Mouse (Mus musculus): ENCODE data around the gene Gm28043. TPM values are rescaled to one million over a fixed set of nuclear protein-coding genes. Genes with fewer than 3 reads are reported as not detected.
A peak's percentile ranks its signal among the peaks of the same experiment; 100 is the strongest.
"Not testable (repeated sequence)": the region's sequence is repeated elsewhere in the genome, so short reads cannot be mapped to it uniquely, and the experiment has no call there.

Gene Gm28043
- total RNA-seq, 1 experiment = 10.2 TPM

- Histone ChIP-seq H3K36me3 (ENCODE audit: control insufficient read depth, insufficient read depth, low read length, poor library complexity, severe bottlenecking) (peaks cover 9% of the 10 kb centered on the region; the same call in 1 of the 2 replicates), H3K4me1 (ENCODE audit: control insufficient read depth in 2 of 2, insufficient read depth in 2 of 2, low read length in 2 of 2, poor library complexity in 1 of 2) (peaks cover 2 to 20% of the 10 kb centered on the region in 2 experiments; a peak in 1 of 4 replicates)
- peak; percentile 57 for DNase-seq (ENCODE audit: low read depth, low spot score)
These were observed 11.4 kb upstream of the Gm28043 start for GRCm38 (mm10) chr17:29603283-29603682.

GRCm38 (mm10) chr17:29613453-29613852 lies 1.2 kb upstream of the Gm28043 start:
- DNase-seq (ENCODE audit: low read depth, low spot score); H3K27ac ChIP-seq (ENCODE audit: insufficient read depth, low read depth, low read length, poor library complexity, severe bottlenecking); H3K9me3 ChIP-seq (ENCODE audit: control insufficient read depth, insufficient read depth, low read depth, low read length); H3K9ac ChIP-seq (ENCODE audit: insufficient read depth, low read depth, low read length, poor library complexity, severe bottlenecking); H3K4me3 ChIP-seq (ENCODE audit: insufficient read depth in 1 of 2, low read depth in 1 of 2, low read length in 2 of 2, poor library complexity in 1 of 2, severe bottlenecking in 1 of 2); in situ Hi-C loops (cut with MboI; ENCODE audit: low sequenced_read_pairs in 2 of 2, unreplicated experiment in 2 of 2); H3K36me3 ChIP-seq (ENCODE audit: control insufficient read depth, insufficient read depth, low read length, poor library complexity, severe bottlenecking): not testable (repeated sequence)
- peaks cover 3 to 17% of the 10 kb centered on the region in 2 experiments; a peak in 3 of 4 replicates for H3K4me1 ChIP-seq (ENCODE audit: control insufficient read depth in 2 of 2, insufficient read depth in 2 of 2, low read length in 2 of 2, poor library complexity in 1 of 2)

More at GRCm38 (mm10) chr17:29603283-29603682, 11.4 kb upstream of the Gm28043 start:
- peak; percentile 47; the same call in 1 of the 2 replicates for TF ChIP-seq ZC3H11A (IDR thresholded peaks at IDR 0.05; ENCODE audit: borderline replicate concordance, low read depth, low read length)
- TF ChIP-seq CHD2 (IDR thresholded peaks at IDR 0.05; ENCODE audit: low read depth, low read length) = no peak
- in situ Hi-C loops (cut with MboI; ENCODE audit: low sequenced_read_pairs in 2 of 2, unreplicated experiment in 2 of 2) = no loop called here
- H3K4me3 ChIP-seq (ENCODE audit: insufficient read depth in 1 of 2, low read depth in 1 of 2, low read length in 2 of 2, poor library complexity in 1 of 2, severe bottlenecking in 1 of 2) = no peak overlapping the region
- no peak overlapping the region for H3K27ac ChIP-seq (ENCODE audit: insufficient read depth, low read depth, low read length, poor library complexity, severe bottlenecking)
- H3K9me3 ChIP-seq (ENCODE audit: control insufficient read depth, insufficient read depth, low read depth, low read length) = no peaks in the 10 kb centered on the region
- no peak overlapping the region for H3K9ac ChIP-seq (ENCODE audit: insufficient read depth, low read depth, low read length, poor library complexity, severe bottlenecking)

GRCm38 (mm10) chr17:29615024-29615551 lies 412 bp downstream of the Gm28043 start:
- Histone ChIP-seq H3K36me3 (ENCODE audit: control insufficient read depth, insufficient read depth, low read length, poor library complexity, severe bottlenecking) (no peaks in the 10 kb centered on the region; the same call in 1 of the 2 replicates), H3K9me3 (ENCODE audit: control insufficient read depth, insufficient read depth, low read depth, low read length) (no peaks in the 10 kb centered on the region), H3K9ac (ENCODE audit: insufficient read depth, low read depth, low read length, poor library complexity, severe bottlenecking) (peak overlapping the region; percentile 95), H3K27ac (ENCODE audit: insufficient read depth, low read depth, low read length, poor library complexity, severe bottlenecking) (peak overlapping the region; percentile 57), H3K4me1 (ENCODE audit: control insufficient read depth in 2 of 2, insufficient read depth in 2 of 2, low read length in 2 of 2, poor library complexity in 1 of 2) (peaks cover 3 to 17% of the 10 kb centered on the region in 2 experiments; a peak in 3 of 4 replicates), H3K4me3 (ENCODE audit: insufficient read depth in 1 of 2, low read depth in 1 of 2, low read length in 2 of 2, poor library complexity in 1 of 2, severe bottlenecking in 1 of 2) (peak overlapping the region; percentile 78 to 88)
- no peak for DNase-seq (ENCODE audit: low read depth, low spot score)
- in situ Hi-C loops (cut with MboI; ENCODE audit: low sequenced_read_pairs in 2 of 2, unreplicated experiment in 2 of 2) = no loop called here
- TF ChIP-seq CHD2 (IDR thresholded peaks at IDR 0.05; ENCODE audit: low read depth, low read length) (no peak), HCFC1 (IDR thresholded peaks at IDR 0.05; ENCODE audit: borderline replicate concordance, insufficient read depth, low read length) (no peak), ZNF384 (IDR thresholded peaks at IDR 0.05; ENCODE audit: low read depth, low read length) (no peak), MAFK (IDR thresholded peaks at IDR 0.05; ENCODE audit: insufficient read depth, low read depth, low read length) (no peak), ZC3H11A (IDR thresholded peaks at IDR 0.05; ENCODE audit: borderline replicate concordance, low read depth, low read length) (no peak)

GRCm38 (mm10) chr17:29615616-29616015 lies 940 bp downstream of the Gm28043 start:
- no peaks in the 10 kb centered on the region; the same call in 1 of the 2 replicates for H3K36me3 ChIP-seq (ENCODE audit: control insufficient read depth, insufficient read depth, low read length, poor library complexity, severe bottlenecking)
- H3K4me3 ChIP-seq (ENCODE audit: insufficient read depth in 1 of 2, low read depth in 1 of 2, low read length in 2 of 2, poor library complexity in 1 of 2, severe bottlenecking in 1 of 2) = peak overlapping the region; percentile 78 to 88
- H3K9ac ChIP-seq (ENCODE audit: insufficient read depth, low read depth, low read length, poor library complexity, severe bottlenecking) = peak overlapping the region; percentile 95
- in situ Hi-C loops (cut with MboI; ENCODE audit: low sequenced_read_pairs in 2 of 2, unreplicated experiment in 2 of 2) = no loop called here
- no peak for DNase-seq (ENCODE audit: low read depth, low spot score)
- H3K4me1 ChIP-seq (ENCODE audit: control insufficient read depth in 2 of 2, insufficient read depth in 2 of 2, low read length in 2 of 2, poor library complexity in 1 of 2) = peaks cover 3 to 17% of the 10 kb centered on the region in 2 experiments; a peak in 3 of 4 replicates
- TF ChIP-seq ZNF384 (IDR thresholded peaks at IDR 0.05; ENCODE audit: low read depth, low read length) (no peak), CHD2 (IDR thresholded peaks at IDR 0.05; ENCODE audit: low read depth, low read length) (no peak), HCFC1 (IDR thresholded peaks at IDR 0.05; ENCODE audit: borderline replicate concordance, insufficient read depth, low read length) (no peak), MAFK (IDR thresholded peaks at IDR 0.05; ENCODE audit: insufficient read depth, low read depth, low read length) (no peak), ZC3H11A (IDR thresholded peaks at IDR 0.05; ENCODE audit: borderline replicate concordance, low read depth, low read length) (no peak)
- no peaks in the 10 kb centered on the region for H3K9me3 ChIP-seq (ENCODE audit: control insufficient read depth, insufficient read depth, low read depth, low read length)
- no peak overlapping the region for H3K27ac ChIP-seq (ENCODE audit: insufficient read depth, low read depth, low read length, poor library complexity, severe bottlenecking)

GRCm38 (mm10) chr17:29619231-29619630 lies 4.6 kb downstream of the Gm28043 start:
- Histone ChIP-seq H3K9me3 (ENCODE audit: control insufficient read depth, insufficient read depth, low read depth, low read length) (no peaks in the 10 kb centered on the region), H3K27ac (ENCODE audit: insufficient read depth, low read depth, low read length, poor library complexity, severe bottlenecking) (no peak overlapping the region), H3K36me3 (ENCODE audit: control insufficient read depth, insufficient read depth, low read length, poor library complexity, severe bottlenecking) (peaks cover 13% of the 10 kb centered on the region; the same call in 1 of the 2 replicates), H3K9ac (ENCODE audit: insufficient read depth, low read depth, low read length, poor library complexity, severe bottlenecking) (no peak overlapping the region), H3K4me1 (ENCODE audit: control insufficient read depth in 2 of 2, insufficient read depth in 2 of 2, low read length in 2 of 2, poor library complexity in 1 of 2) (peaks cover 3 to 12% of the 10 kb centered on the region in 2 experiments; a peak in 3 of 4 replicates), H3K4me3 (ENCODE audit: insufficient read depth in 1 of 2, low read depth in 1 of 2, low read length in 2 of 2, poor library complexity in 1 of 2, severe bottlenecking in 1 of 2) (no peak overlapping the region)
- TF ChIP-seq CHD2 (IDR thresholded peaks at IDR 0.05; ENCODE audit: low read depth, low read length) = no peak
- no peak for TF ChIP-seq ZC3H11A (IDR thresholded peaks at IDR 0.05; ENCODE audit: borderline replicate concordance, low read depth, low read length)
- TF ChIP-seq HCFC1 (IDR thresholded peaks at IDR 0.05; ENCODE audit: borderline replicate concordance, insufficient read depth, low read length) = no peak
- TF ChIP-seq ZNF384 (IDR thresholded peaks at IDR 0.05; ENCODE audit: low read depth, low read length) = no peak
- no peak for TF ChIP-seq MAFK (IDR thresholded peaks at IDR 0.05; ENCODE audit: insufficient read depth, low read depth, low read length)
- no peak for DNase-seq (ENCODE audit: low read depth, low spot score)
- in situ Hi-C loops (cut with MboI; ENCODE audit: low sequenced_read_pairs in 2 of 2, unreplicated experiment in 2 of 2) = no loop called here
